Mouse (Mus musculus): ENCODE results near the gene Klf14. TPM values are rescaled to one million over a fixed set of nuclear protein-coding genes. Genes with fewer than 3 reads are reported as not detected.
A peak's percentile ranks its signal among the peaks of the same experiment; 100 is the strongest.

Gene Klf14
- polyA plus RNA-seq, 1 experiment from 2014 or later, result 1.6 TPM

DNA sequence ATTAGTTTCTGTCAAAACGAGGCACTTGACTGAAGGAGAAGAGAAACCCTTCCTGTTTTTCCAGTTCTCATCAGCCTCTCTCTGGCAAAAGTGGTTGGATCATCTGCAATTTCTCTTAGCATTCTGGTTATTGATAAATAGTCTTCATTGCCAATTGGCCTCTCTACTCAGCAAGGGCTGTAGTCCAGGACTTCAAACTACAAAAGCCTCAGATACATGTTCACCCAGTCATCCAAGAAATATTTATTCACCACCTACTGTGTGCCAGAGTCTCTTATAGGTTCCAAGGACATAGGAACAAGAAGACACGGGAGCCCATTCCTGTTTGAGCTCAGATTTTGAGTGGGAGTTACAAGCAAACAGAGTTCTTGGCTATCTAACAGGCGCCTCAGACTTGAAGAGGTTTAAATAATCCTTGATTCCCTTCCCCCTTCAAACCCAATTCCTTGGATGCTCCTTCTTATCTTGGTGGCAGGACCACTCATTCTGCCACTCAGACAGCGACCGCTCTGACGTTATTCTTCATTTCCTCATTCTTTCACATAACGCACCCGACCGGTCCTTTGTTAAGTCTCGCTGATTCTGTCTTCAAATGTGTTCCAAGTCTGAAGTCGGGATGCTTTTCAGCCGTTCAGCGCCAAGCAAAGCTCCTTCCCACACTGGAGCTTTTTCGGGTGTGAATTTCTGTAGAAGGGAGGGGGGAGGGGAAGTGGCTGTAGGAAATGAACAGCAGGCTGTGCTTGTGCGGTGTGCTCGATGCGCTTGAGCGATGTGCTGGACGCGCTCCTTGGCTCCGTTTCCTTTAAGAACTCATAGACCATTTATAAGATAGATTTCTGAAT is 37.8 kb downstream of the Klf14 start:
- H3K27ac ChIP-seq, result peak overlapping the region; percentile 13; the same call in 1 of the 2 replicates
- DNase-seq (ENCODE audit: low spot score), result no peak

DNA sequence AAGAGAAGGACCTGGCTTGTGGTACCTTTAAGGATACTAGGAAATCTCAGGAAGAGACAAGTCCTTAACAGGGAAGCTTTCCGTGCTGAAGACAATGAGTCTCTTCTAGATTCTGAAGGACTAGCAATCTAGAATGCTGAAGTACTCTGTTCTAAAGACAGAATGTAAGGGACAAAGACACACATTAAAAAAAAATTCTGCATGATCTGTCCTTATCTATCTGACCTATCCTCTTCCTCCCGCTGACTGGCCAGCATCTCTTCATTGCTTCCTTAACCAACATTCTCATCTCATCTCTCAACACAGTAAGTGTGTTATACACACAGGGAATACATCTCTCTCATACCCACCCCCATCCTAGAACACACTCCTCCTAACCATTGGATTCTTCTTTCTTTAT is 43.4 kb downstream of the Klf14 start, which contains the start of gene Tsga13:
Tsga13 (minus strand) TSS at position 101 of the 400 bp plus-strand sequence.
- WGBS, result 78% methylated on average over 2 of the region's 2 CpGs
- H3K4me1 ChIP-seq, result no peaks in the 10 kb centered on the region
- DNase-seq (ENCODE audit: low spot score), result no peak
- no peaks in the 10 kb centered on the region for H3K27me3 ChIP-seq (ENCODE audit: insufficient read depth, poor library complexity, severe bottlenecking)
- no peak within 1 kb of the TSS for H3K4me3 ChIP-seq
- no peak within 1 kb of the TSS for H3K27ac ChIP-seq
- no peaks in the 10 kb centered on the region for H3K9me3 ChIP-seq
- no peaks in the 10 kb centered on the region for H3K36me3 ChIP-seq

More for the DNA sequence above, 37.8 kb downstream of the Klf14 start:
- Histone ChIP-seq H3K4me3 (0 out of 2 replicates have a peak overlapping the region, but pooled peaks have one; percentile 12), H3K9me3 (no peaks in the 10 kb centered on the region), H3K4me1 (no peaks in the 10 kb centered on the region), H3K36me3 (no peaks in the 10 kb centered on the region), H3K27me3 (ENCODE audit: insufficient read depth, poor library complexity, severe bottlenecking) (no peaks in the 10 kb centered on the region)
- WGBS, result 57% methylated on average over 21 of the region's 21 CpGs

DNA sequence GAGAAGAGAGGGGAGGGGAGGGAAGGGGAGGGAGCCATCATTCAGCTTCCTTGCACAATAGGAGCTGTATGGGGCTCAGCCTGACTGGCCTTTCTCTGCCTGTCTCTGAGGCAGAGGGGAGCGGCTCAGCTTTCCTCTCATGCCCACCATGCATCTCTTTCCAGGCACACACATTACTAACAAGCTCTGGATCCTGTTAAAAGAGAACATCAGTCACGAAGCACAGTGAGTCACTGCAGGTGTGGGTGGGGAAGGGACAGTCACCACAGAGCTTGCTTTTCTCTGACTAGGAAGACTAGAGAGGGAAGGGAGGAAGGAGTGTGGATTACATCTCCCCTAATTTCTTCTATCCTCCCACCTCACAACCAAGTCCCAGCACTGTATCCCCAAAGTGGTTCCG is 50.9 kb downstream of the Klf14 start:
- DNase-seq (ENCODE audit: low spot score), result no peak
- H3K27ac ChIP-seq, result no peak overlapping the region
- H3K27me3 ChIP-seq (ENCODE audit: insufficient read depth, poor library complexity, severe bottlenecking), result no peaks in the 10 kb centered on the region
- no peaks in the 10 kb centered on the region for H3K36me3 ChIP-seq
- no peaks in the 10 kb centered on the region for H3K4me1 ChIP-seq
- 64% methylated on average over 3 of the region's 3 CpGs for WGBS
- no peak overlapping the region for H3K4me3 ChIP-seq
- no peaks in the 10 kb centered on the region for H3K9me3 ChIP-seq

Other genes starting within 250 kb of the Klf14 start
- gene Mest, start 235.5 kb downstream of the Klf14 start, polyA plus RNA-seq (2016; fragmentation: Nextera tagmentation; extraction: Ambion mirVana), result 3,213 and 4,348 TPM in 2 replicates
- 18.6 and 27.7 TPM in 2 replicates for gene Copg2, start 62.3 kb downstream of the Klf14 start, polyA plus RNA-seq (2016; fragmentation: Nextera tagmentation; extraction: Ambion mirVana)
- not detected in 2 replicates for gene Tsga13, start 43.5 kb downstream of the Klf14 start, polyA plus RNA-seq (2016; fragmentation: Nextera tagmentation; extraction: Ambion mirVana)